Mouse (Mus musculus) hindbrain, embryonic 14.5 days (tissue): ENCODE measurements around the gene Hnrnpul1. TPM values are rescaled to one million over a fixed set of nuclear protein-coding genes. Genes with fewer than 3 reads are reported as not detected.
A peak's percentile ranks its signal among the peaks of the same experiment; 100 is the strongest.

Experiments
- ATAC-seq: fragments of 200-750 bp; cut with Nextera tagmentation; 2 replicates; pipeline ENCODE4 v1.8.0; 2017; ENCODE audit warnings: moderate number of reproducible peaks, mild to moderate bottlenecking, moderate TSS enrichment, moderate library complexity; ENCODE audit not compliant: low FRiP score
- DNase-seq: peaks from one replicate; pipeline ENCODE4 v3.0.0-alpha.2; 2015; ENCODE audit warnings: low spot score
- H3K27ac ChIP-seq: fragments of 300-500 bp; sonication (generic); 2 replicates; pipeline ENCODE4 v1.5.1; 2014; ENCODE audit warnings: mild to moderate bottlenecking, moderate library complexity
- H3K27me3 ChIP-seq: fragments of 300-500 bp; sonication (generic); 2 replicates; pipeline ENCODE4 v1.6.1; 2014; ENCODE audit warnings: mild to moderate bottlenecking, low read length, mixed read lengths; ENCODE audit not compliant: control insufficient read depth, insufficient read depth
- H3K36me3 ChIP-seq: fragments of 300-500 bp; sonication (generic); replicated peaks from 2 replicates; pipeline ENCODE4 v1.6.1; 2014; ENCODE audit not compliant: control insufficient read depth, insufficient read depth
- H3K4me1 ChIP-seq: fragments of 300-500 bp; sonication (generic); replicated peaks from 2 replicates; pipeline ENCODE4 v1.6.1; 2014; ENCODE audit warnings: antibody characterized with exemption, low read length, mixed read lengths; ENCODE audit not compliant: control insufficient read depth, insufficient read depth
- H3K4me2 ChIP-seq: fragments of 300-500 bp; sonication (generic); replicated peaks from 2 replicates; pipeline ENCODE4 v1.6.1; 2014; ENCODE audit warnings: mild to moderate bottlenecking, moderate library complexity
- H3K4me3 ChIP-seq: fragments of 300-500 bp; sonication (generic); replicated peaks from 2 replicates; pipeline ENCODE4 v1.5.1; 2014; ENCODE audit warnings: mild to moderate bottlenecking, low read length
- H3K9ac ChIP-seq: fragments of 300-500 bp; sonication (generic); 2 replicates; pipeline ENCODE4 v1.6.1; 2014
- H3K9me3 ChIP-seq: fragments of 300-500 bp; sonication (generic); 2 replicates; pipeline ENCODE4 v1.6.1; 2016; ENCODE audit warnings: low read length; ENCODE audit not compliant: control insufficient read depth
- WGBS: fragments of 180-500 bp; shearing (Covaris S2); extraction: QIAGEN DNeasy Blood & Tissue Kit; methylation state at CpG from one replicate; pipeline ENCODE4 v1.1.7; 2014; 5-methylcytosine and 5-hydroxymethylcytosine counted together
- polyA plus RNA-seq: library from polyadenylated mRNA; unstranded; fragments of >200 nt; fragmentation: Nextera tagmentation; extraction: Ambion mirVana; gene quantifications from 2 replicates; pipeline ENCODE4 v1.2.1, GENCODE M21; 2014

Hnrnpul1 gene
- polyA plus RNA-seq, 1 experiment from 2014 or later = 54.7 TPM

DNA sequence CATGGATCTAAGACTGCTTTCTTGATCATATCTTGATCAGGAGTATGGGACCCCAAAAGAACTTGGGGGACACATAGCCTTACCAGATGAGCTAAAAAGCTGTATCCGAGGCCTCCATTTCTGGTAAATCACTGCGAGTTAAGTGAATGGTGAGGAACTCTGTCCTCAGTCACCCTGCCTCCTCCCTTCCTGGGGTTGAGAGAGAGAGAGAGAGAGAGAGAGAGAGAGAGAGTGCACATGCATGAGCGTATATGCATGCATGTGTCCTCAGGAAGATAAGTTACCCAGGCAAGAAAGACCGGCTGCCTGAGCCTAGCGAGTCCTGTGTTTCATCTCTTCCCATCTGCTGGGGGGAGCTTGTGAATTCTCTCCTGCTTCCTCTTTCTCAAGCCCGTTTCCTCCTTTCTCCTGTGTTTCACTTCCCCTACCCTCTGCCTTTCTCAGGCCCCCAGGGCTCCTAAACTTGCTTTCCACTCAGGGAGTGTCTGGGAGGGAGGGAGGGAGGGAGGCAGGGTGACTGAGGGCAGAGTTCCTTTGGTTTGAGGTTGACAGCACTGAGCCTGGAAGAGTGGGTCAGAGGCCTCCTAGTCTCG lies 47.9 kb downstream of the Hnrnpul1 start:
- ATAC-seq (no peak), DNase-seq (no peak)
- Histone ChIP-seq H3K4me2 (no peak overlapping the region), H3K4me1 (peaks cover 29% of the 10 kb centered on the region), H3K27ac (no peak overlapping the region), H3K9ac (no peak overlapping the region), H3K9me3 (no peaks in the 10 kb centered on the region), H3K27me3 (0 out of 2 replicates have a peak, but pooled peaks cover 10% of the 10 kb centered on the region), H3K36me3 (no peaks in the 10 kb centered on the region), H3K4me3 (no peak overlapping the region)
- WGBS = 72% methylated on average over 7 of the region's 7 CpGs

- Histone ChIP-seq H3K9me3 (no peaks in the 10 kb centered on the region), H3K4me3 (no peak overlapping the region), H3K27ac (no peak overlapping the region), H3K4me1 (peaks cover 26% of the 10 kb centered on the region), H3K27me3 (0 out of 2 replicates have a peak, but pooled peaks cover 10% of the 10 kb centered on the region), H3K9ac (no peak overlapping the region), H3K4me2 (no peak overlapping the region), H3K36me3 (no peaks in the 10 kb centered on the region)
- 69% methylated on average over 6 of the region's 6 CpGs for WGBS
- ATAC-seq (no peak), DNase-seq (no peak)
Observed at GRCm38 (mm10) chr7:25705801-25706251, 48.7 kb downstream of the Hnrnpul1 start.

- 0 out of 2 replicates have a peak, but pooled peaks cover 10% of the 10 kb centered on the region for H3K27me3 ChIP-seq
- DNase-seq (no peak), ATAC-seq (peak; percentile 61; the same call in 1 of the 2 replicates)
- peak overlapping the region; percentile 28 for H3K4me3 ChIP-seq
- WGBS = 5% methylated on average over 37 of the region's 37 CpGs
- peaks cover 17% of the 10 kb centered on the region; the same call in 1 of the 2 replicates for H3K4me1 ChIP-seq
- H3K9ac ChIP-seq = peak overlapping the region; percentile 53
- no peaks in the 10 kb centered on the region for H3K9me3 ChIP-seq
- H3K36me3 ChIP-seq = no peaks in the 10 kb centered on the region
- peak overlapping the region; percentile 1; the same call in 1 of the 2 replicates for H3K27ac ChIP-seq
- peak overlapping the region; percentile 66 for H3K4me2 ChIP-seq
Observed at GRCm38 (mm10) chr7:25704716-25705364, 49.7 kb downstream of the Hnrnpul1 start.

- no peak overlapping the region for H3K27ac ChIP-seq
- H3K27me3 ChIP-seq = 0 out of 2 replicates have a peak, but pooled peaks cover 10% of the 10 kb centered on the region
- ATAC-seq (0 out of 2 replicates have a peak, but pooled peaks have one; percentile 21), DNase-seq (no peak)
- peaks cover 17% of the 10 kb centered on the region; the same call in 1 of the 2 replicates for H3K4me1 ChIP-seq
- H3K9ac ChIP-seq = peak overlapping the region; percentile 53; the same call in 1 of the 2 replicates
- H3K4me2 ChIP-seq = peak overlapping the region; percentile 66
- H3K36me3 ChIP-seq = no peaks in the 10 kb centered on the region
- H3K4me3 ChIP-seq = peak overlapping the region; percentile 28
- 21% methylated on average over 10 of the region's 10 CpGs for WGBS
- H3K9me3 ChIP-seq = no peaks in the 10 kb centered on the region
Observed at GRCm38 (mm10) chr7:25703793-25704494, 50.6 kb downstream of the Hnrnpul1 start.

DNA sequence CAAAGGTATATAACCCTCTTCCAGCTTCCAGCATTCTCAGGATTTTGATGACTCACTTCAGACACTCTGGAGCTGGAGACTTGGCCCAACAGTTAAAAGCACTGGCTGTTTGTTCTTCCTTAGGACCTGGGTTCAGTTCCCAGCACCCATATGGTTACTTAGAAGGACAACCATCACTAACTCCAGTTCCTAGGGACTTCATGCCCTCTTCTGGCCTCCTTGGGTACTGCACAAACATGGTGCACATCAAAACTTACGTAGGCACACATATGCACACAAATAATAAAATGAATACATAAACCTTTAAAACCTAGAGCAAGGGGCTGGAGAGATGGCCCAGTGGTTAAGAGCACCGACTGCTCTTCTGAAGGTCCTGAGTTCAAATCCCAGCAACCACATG lies 52.2 kb downstream of the Hnrnpul1 start:
- WGBS = 98% methylated on average over 2 of the region's 2 CpGs
- no peak for DNase-seq
- Histone ChIP-seq H3K4me3 (no peak overlapping the region), H3K36me3 (no peaks in the 10 kb centered on the region), H3K4me1 (peaks cover 17% of the 10 kb centered on the region; the same call in 1 of the 2 replicates), H3K4me2 (no peak overlapping the region), H3K9ac (no peak overlapping the region), H3K27me3 (0 out of 2 replicates have a peak, but pooled peaks cover 10% of the 10 kb centered on the region), H3K27ac (no peak overlapping the region), H3K9me3 (no peaks in the 10 kb centered on the region)
- ATAC-seq = no peak

DNA sequence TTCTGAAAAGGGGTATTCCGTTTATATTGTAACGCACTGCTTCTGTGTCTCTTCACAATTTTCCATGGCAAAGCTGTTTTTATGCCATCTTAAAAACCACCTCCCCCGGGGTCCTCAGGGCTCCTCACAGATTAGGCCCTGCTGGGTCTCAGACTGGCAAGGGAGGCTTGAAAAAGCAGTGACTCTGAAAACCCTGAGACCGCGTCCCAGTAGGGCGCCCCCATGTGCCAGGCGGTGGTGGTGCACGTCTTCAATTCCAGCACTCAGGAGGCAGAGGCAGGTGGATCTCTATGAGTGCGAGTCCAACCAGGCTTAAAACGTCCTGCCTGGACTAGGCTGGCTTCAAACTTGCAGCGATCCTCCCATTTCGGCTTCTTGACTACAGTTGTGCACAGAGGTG lies 53.8 kb downstream of the Hnrnpul1 start:
- WGBS = 79% methylated on average over 12 of the region's 12 CpGs
- ATAC-seq (no peak), DNase-seq (no peak)

GRCm38 (mm10) chr7:25699851-25700250 lies 54.7 kb downstream of the Hnrnpul1 start:
- 0 out of 2 replicates have a peak, but pooled peaks cover 10% of the 10 kb centered on the region for H3K27me3 ChIP-seq
- H3K36me3 ChIP-seq = no peaks in the 10 kb centered on the region
- ATAC-seq (no peak), DNase-seq (no peak)
- H3K4me3 ChIP-seq = no peak overlapping the region
- peaks cover 10% of the 10 kb centered on the region; the same call in 1 of the 2 replicates for H3K4me1 ChIP-seq
- H3K9me3 ChIP-seq = no peaks in the 10 kb centered on the region
- 55% methylated on average over 13 of the region's 13 CpGs for WGBS
- H3K4me2 ChIP-seq = no peak overlapping the region
- no peak overlapping the region for H3K27ac ChIP-seq
- H3K9ac ChIP-seq = no peak overlapping the region

More for the DNA sequence above, 53.8 kb downstream of the Hnrnpul1 start:
- Histone ChIP-seq H3K4me1 (peaks cover 17% of the 10 kb centered on the region; the same call in 1 of the 2 replicates), H3K9me3 (no peaks in the 10 kb centered on the region), H3K27me3 (0 out of 2 replicates have a peak, but pooled peaks cover 10% of the 10 kb centered on the region), H3K4me3 (no peak overlapping the region), H3K36me3 (no peaks in the 10 kb centered on the region), H3K27ac (no peak overlapping the region), H3K9ac (no peak overlapping the region), H3K4me2 (no peak overlapping the region)

DNA sequence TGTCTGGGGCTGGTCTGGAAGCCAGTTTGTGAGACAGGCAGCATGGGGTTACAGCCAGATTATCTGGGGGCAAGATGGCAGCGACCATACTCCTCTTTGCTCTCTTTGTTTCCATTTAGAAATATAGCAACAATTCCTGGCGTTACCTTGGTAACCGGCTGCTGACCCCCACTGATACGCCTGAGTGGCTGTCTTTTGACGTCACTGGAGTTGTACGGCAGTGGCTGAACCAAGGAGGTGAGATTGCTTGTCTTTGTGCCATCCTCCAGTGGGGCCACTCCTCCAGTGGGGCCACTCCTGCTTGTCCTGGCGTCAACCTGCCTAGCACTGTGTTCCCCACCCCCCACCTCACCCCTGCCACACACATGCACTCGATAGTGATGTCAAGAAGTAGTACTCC lies 60.5 kb downstream of the Hnrnpul1 start:
- H3K36me3 ChIP-seq = no peaks in the 10 kb centered on the region
- DNase-seq (no peak), ATAC-seq (no peak)
- peaks cover 32% of the 10 kb centered on the region for H3K27me3 ChIP-seq
- H3K27ac ChIP-seq = no peak overlapping the region
- no peak overlapping the region for H3K4me2 ChIP-seq
- H3K4me1 ChIP-seq = no peaks in the 10 kb centered on the region
- no peak overlapping the region for H3K4me3 ChIP-seq
- no peak overlapping the region for H3K9ac ChIP-seq
- H3K9me3 ChIP-seq = no peaks in the 10 kb centered on the region
- WGBS = 43% methylated on average over 8 of the region's 8 CpGs

DNA sequence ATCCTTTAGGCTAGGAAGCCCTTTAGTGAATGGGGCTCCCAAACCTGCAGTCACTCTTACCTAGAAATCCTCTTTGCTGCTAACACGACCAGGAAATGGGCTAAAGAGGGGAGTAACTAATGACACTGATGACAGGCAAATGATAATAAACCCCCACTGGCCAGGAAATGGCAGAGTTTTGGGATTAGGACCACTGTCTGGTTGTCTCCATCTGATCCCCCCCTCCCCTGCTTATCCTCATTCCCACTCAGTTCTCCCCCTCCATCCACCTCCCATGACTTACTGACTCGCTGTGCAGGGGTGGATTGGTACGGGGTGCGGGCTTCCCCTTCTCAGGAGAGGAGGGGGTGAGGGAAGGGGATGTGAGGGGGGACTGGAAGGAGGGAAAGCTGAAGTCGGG lies 64.5 kb downstream of the Hnrnpul1 start:
- no peak for ATAC-seq
- 39% methylated on average over 5 of the region's 5 CpGs for WGBS
- H3K27ac ChIP-seq = no peak overlapping the region
- no peaks in the 10 kb centered on the region for H3K9me3 ChIP-seq
- no peak overlapping the region for H3K4me3 ChIP-seq
- peak overlapping the region; percentile 50; the same call in 1 of the 2 replicates for H3K4me2 ChIP-seq
- H3K4me1 ChIP-seq = peaks cover 10% of the 10 kb centered on the region; the same call in 1 of the 2 replicates
- DNase-seq = no peak
- no peaks in the 10 kb centered on the region for H3K36me3 ChIP-seq
- H3K9ac ChIP-seq = no peak overlapping the region
- peaks cover 71% of the 10 kb centered on the region for H3K27me3 ChIP-seq
